31 mouse cellular contexts compared by ENCODE assay signal in genomic region chr1:60572699-60573098, GRCm38 (mm10). TPM values are rescaled to one million over a fixed set of nuclear protein-coding genes. Genes with fewer than 3 reads are reported as not detected.
DNase-seq lines count a peak whose midpoint lies in the region; ATAC-seq and TF ChIP-seq lines count a peak whose summit lies in the region.
"Had no signal": no experiment of that assay in that cellular context is flagged by ENCODE, and none has a peak within 500 bp of the region (broad histone marks: within the 10 kb centered on the region; RNA-seq: fewer than 3 reads in every experiment).

No protein-coding gene starts in this region.

- no peak overlapping the region for H3K4me3 ChIP-seq in myocyte
- no peak overlapping the region for H3K4me3 ChIP-seq in forebrain, postnatal 0 days (ENCODE audit: low read depth, low read length)
- H3K4me3 ChIP-seq: forebrain, embryonic 15.5 days; gastrocnemius, adult 2 months; heart, embryonic 12.5 days; hindbrain, embryonic 15.5 days; limb, embryonic 10.5 days; limb, embryonic 15.5 days; liver, embryonic 13.5 days; megakaryocyte, embryonic 14.5 days; midbrain, embryonic 13.5 days; neural tube, embryonic 15.5 days had no signal

- H3K9me3 ChIP-seq in forebrain, postnatal 0 days (ENCODE audit: low read length), result no peaks in the 10 kb centered on the region
- H3K9me3 ChIP-seq: forebrain, embryonic 15.5 days; heart, embryonic 12.5 days; hindbrain, embryonic 15.5 days; limb, embryonic 10.5 days; limb, embryonic 15.5 days; liver, embryonic 13.5 days; megakaryocyte, embryonic 14.5 days; midbrain, embryonic 13.5 days; neural tube, embryonic 15.5 days had no signal

- TF ChIP-seq CTCF in forebrain, postnatal 0 days (IDR thresholded peaks at IDR 0.05; ENCODE audit: low read depth), result no peak

- WGBS in forebrain, postnatal 0 days, result 72% methylated on average over 3 of the region's 3 CpGs

- peak overlapping the region; percentile 65 for H3K4me2 ChIP-seq in myocyte (ENCODE audit: low read depth)
- H3K4me2 ChIP-seq in forebrain, postnatal 0 days (ENCODE audit: low read depth), result no peak overlapping the region
- H3K4me2 ChIP-seq: forebrain, embryonic 15.5 days; heart, embryonic 12.5 days; hindbrain, embryonic 15.5 days; limb, embryonic 15.5 days; liver, embryonic 13.5 days; midbrain, embryonic 13.5 days; neural tube, embryonic 15.5 days had no signal

- no peaks in the 10 kb centered on the region for H3K36me3 ChIP-seq in myocyte (ENCODE audit: control insufficient read depth, insufficient read depth)
- H3K36me3 ChIP-seq in forebrain, postnatal 0 days (ENCODE audit: insufficient read depth), result no peaks in the 10 kb centered on the region
- H3K36me3 ChIP-seq: forebrain, embryonic 15.5 days; heart, embryonic 12.5 days; hindbrain, embryonic 15.5 days; limb, embryonic 10.5 days; limb, embryonic 15.5 days; liver, embryonic 13.5 days; midbrain, embryonic 13.5 days; neural tube, embryonic 15.5 days had no signal

- DNase-seq in adrenal gland, adult (ENCODE audit: inconsistent age in 2 of 2, low spot score in 1 of 2), result peak; percentile 76 to 84
- no peak for DNase-seq in adrenal gland, postnatal 4 days (ENCODE audit: low spot score in 2 of 2)
- DNase-seq in ovary, adult 18-20 months (ENCODE audit: low spot score), result peak; percentile 27
- DNase-seq in ovary, postnatal 10 days (ENCODE audit: low spot score), result no peak
- DNase-seq in adrenal gland, adult 8-10 months, result peak; percentile 64
- DNase-seq in right cerebral cortex, adult 2 months (ENCODE audit: low spot score in 2 of 2), result no peak
- no peak for DNase-seq in forebrain, postnatal 0 days
- DNase-seq: cerebellum, adult 8-10 months; cerebellum, postnatal 25 days; gastrocnemius, adult 2 months; gastrocnemius, postnatal 36 days; heart, adult 18-20 months; heart, postnatal 10 days; kidney, adult 8-10 months; layer of hippocampus, adult 9-11 months; liver, embryonic 13.5 days; lung, adult 18-20 months; lung, postnatal 4 days; thymus, adult 2 months; thymus, postnatal 36 days had no signal

- no peaks in the 10 kb centered on the region for H3K4me1 ChIP-seq in forebrain, postnatal 0 days (ENCODE audit: insufficient read depth)
- H3K4me1 ChIP-seq: forebrain, embryonic 15.5 days; hindbrain, embryonic 15.5 days; limb, embryonic 10.5 days; limb, embryonic 15.5 days; midbrain, embryonic 13.5 days; neural tube, embryonic 15.5 days had no signal

- no peak for ATAC-seq in forebrain, postnatal 0 days
- ATAC-seq: forebrain, embryonic 15.5 days; inflammation-experienced regulatory T-cells, adult 6 months; midbrain, embryonic 13.5 days had no signal

- H3K27me3 ChIP-seq in myocyte (ENCODE audit: control insufficient read depth, insufficient read depth, insufficient read length), result no peaks in the 10 kb centered on the region
- no peaks in the 10 kb centered on the region for H3K27me3 ChIP-seq in forebrain, postnatal 0 days (ENCODE audit: insufficient read depth, low read length)
- H3K27me3 ChIP-seq: forebrain, embryonic 15.5 days; heart, embryonic 12.5 days; hindbrain, embryonic 15.5 days; limb, embryonic 15.5 days; midbrain, embryonic 13.5 days; neural tube, embryonic 15.5 days had no signal

- no peak overlapping the region for H3ac ChIP-seq in myocyte (ENCODE audit: control insufficient read depth, insufficient read length)

- H3K9ac ChIP-seq in forebrain, postnatal 0 days, result no peak overlapping the region
- H3K9ac ChIP-seq: forebrain, embryonic 15.5 days; heart, embryonic 12.5 days; hindbrain, embryonic 15.5 days; limb, embryonic 15.5 days; liver, embryonic 13.5 days; midbrain, embryonic 13.5 days; neural tube, embryonic 15.5 days had no signal

- no peak for TF ChIP-seq POLR2A in myocyte (IDR thresholded peaks at IDR 0.05; ENCODE audit: insufficient read length, low read depth)

- H3K79me2 ChIP-seq in myocyte (ENCODE audit: control insufficient read depth, insufficient read depth), result no peaks in the 10 kb centered on the region

- no peak overlapping the region for H3K27ac ChIP-seq in forebrain, postnatal 0 days (ENCODE audit: low read depth, low read length)
- H3K27ac ChIP-seq: forebrain, embryonic 15.5 days; gastrocnemius, adult 2 months; hindbrain, embryonic 15.5 days; kidney, postnatal 0 days; limb, embryonic 10.5 days; limb, embryonic 15.5 days; liver, embryonic 13.5 days; midbrain, embryonic 13.5 days; neural tube, embryonic 15.5 days had no signal

TF ChIP-seq in myocyte, 11 proteins besides CTCF, POLR2A, EP300 and RAD21:
- no peak for TF ChIP-seq SRF (IDR thresholded peaks at IDR 0.05; ENCODE audit: control insufficient read depth, insufficient read length, low read depth)
- peak in 2 of 3 experiments; percentile 91 for TF ChIP-seq MYOD1 (IDR thresholded peaks at IDR 0.05; ENCODE audit: control insufficient read depth in 1 of 3, insufficient read length in 2 of 3, low read depth in 2 of 3)
- TF ChIP-seq TCF3 (IDR thresholded peaks at IDR 0.05; ENCODE audit: insufficient read length, low read depth), result peak; percentile 20
- TF ChIP-seq POLR2AphosphoS2 (IDR thresholded peaks at IDR 0.05; ENCODE audit: insufficient read length, low read depth), result no peak
- TF ChIP-seq E2F4 (IDR thresholded peaks at IDR 0.05; ENCODE audit: insufficient read depth), result no peak
- no peak for TF ChIP-seq CEBPB (IDR thresholded peaks at IDR 0.05; ENCODE audit: insufficient read depth, poor library complexity, severe bottlenecking)

RNA-seq across cellular contexts. Expression of gene Raph1, which starts 5.8 kb away (rescaled TPM):
- 10 to 100 TPM; 73.6 to 75.3 TPM for total RNA-seq in adrenal gland, postnatal 4 days (2021)
- 100 to 1,000 TPM in 3 of 4 experiments, 10 to 100 TPM in 1; 71.6 to 273 (median 178) TPM for total RNA-seq in adrenal gland, adult 8-10 months (2022)
- polyA plus RNA-seq in myocyte (2012; fragmentation: generic; extraction: Trizol), result 7.4 TPM
- total RNA-seq in forebrain, postnatal 0 days (2014; rRNA removed), result 24.7 and 32.5 TPM in 2 replicates
- 8.8 and 12.4 TPM in 2 replicates for polyA plus RNA-seq in forebrain, postnatal 0 days (2015; fragmentation: Nextera tagmentation; extraction: Ambion mirVana)

Comparison
In these comparisons a context has a peak if more than half of its experiments do, and no peak if none do; other contexts are left out.
1. DNase-seq: peak in adrenal gland, adult (2 of 2), ovary, adult 18-20 months (single experiment) and adrenal gland, adult 8-10 months (single experiment); none in adrenal gland, postnatal 4 days (0 of 2), ovary, postnatal 10 days (single experiment), right cerebral cortex, adult 2 months (0 of 2) and forebrain, postnatal 0 days (single experiment).